Mouse (Mus musculus) lung, postnatal 14 days (tissue): ENCODE measurements around the gene Iqcg.

Experiments
- DNase-seq: peaks from one replicate; pipeline ENCODE4 v3.0.0; 2021

Gene Iqcg

DNA sequence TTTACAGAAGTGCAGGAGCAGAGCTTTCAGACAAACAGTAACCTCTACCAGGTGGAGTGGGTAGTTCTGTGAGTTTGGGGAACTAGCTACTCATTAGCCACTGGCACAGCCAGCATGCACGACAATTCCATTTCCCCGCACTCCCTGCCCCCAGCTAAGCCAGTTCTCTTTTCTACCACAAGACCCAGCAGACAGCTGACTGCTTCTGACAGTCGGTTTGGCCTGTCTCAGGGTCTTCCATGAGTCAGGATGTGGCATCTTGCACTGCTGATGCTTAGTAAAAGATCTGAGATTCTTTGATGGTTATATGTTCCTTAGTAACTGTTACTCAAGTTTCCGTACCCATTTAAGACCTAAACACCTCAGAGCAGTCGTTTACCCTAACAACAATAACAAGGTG is 83.5 kb downstream of the Iqcg start:
- no peak for DNase-seq
